Mouse (Mus musculus) neural tube, embryonic 14.5 days (tissue): ENCODE measurements around the gene Ints2. TPM values are rescaled to one million over a fixed set of nuclear protein-coding genes. Genes with fewer than 3 reads are reported as not detected.
"Not testable (repeated sequence)": the region's sequence is repeated elsewhere in the genome, so short reads cannot be mapped to it uniquely, and the experiment has no call there.

Experiments used
- ATAC-seq: fragments of 200-750 bp; cut with Nextera tagmentation; 2 replicates; pipeline ENCODE4 v1.8.0; 2017; ENCODE audit warnings: low read depth, mild to moderate bottlenecking, moderate TSS enrichment, moderate library complexity
- H3K27ac ChIP-seq: fragments of 300-500 bp; sonication (generic); 2 replicates; pipeline ENCODE4 v1.5.1; 2014; ENCODE audit warnings: low read depth, mild to moderate bottlenecking, control low read depth, low read length, moderate library complexity, mixed read lengths
- H3K27me3 ChIP-seq: fragments of 300-500 bp; sonication (generic); 2 replicates; pipeline ENCODE4 v1.6.1; 2014; ENCODE audit warnings: low read length; ENCODE audit not compliant: control insufficient read depth, insufficient read depth
- H3K36me3 ChIP-seq: fragments of 300-500 bp; sonication (generic); 2 replicates; pipeline ENCODE4 v1.6.1; 2014; ENCODE audit warnings: low read length, mixed read lengths; ENCODE audit not compliant: control insufficient read depth, insufficient read depth
- H3K4me1 ChIP-seq: fragments of 300-500 bp; sonication (generic); 2 replicates; pipeline ENCODE4 v1.6.1; 2014; ENCODE audit warnings: low read length; ENCODE audit not compliant: control insufficient read depth, insufficient read depth
- H3K4me2 ChIP-seq: fragments of 300-500 bp; sonication (generic); 2 replicates; pipeline ENCODE4 v1.6.1; 2014; ENCODE audit warnings: mild to moderate bottlenecking, low read depth, low read length, control low read depth
- H3K4me3 ChIP-seq: fragments of 300-500 bp; sonication (generic); 2 replicates; pipeline ENCODE4 v1.5.1; 2014; ENCODE audit warnings: low read depth, low read length, control low read depth, mixed read lengths
- H3K9ac ChIP-seq: fragments of 300-500 bp; sonication (generic); replicated peaks from 2 replicates; pipeline ENCODE4 v1.6.1; 2014; ENCODE audit warnings: low read depth, mild to moderate bottlenecking, control low read depth, low read length, mixed read lengths
- H3K9me3 ChIP-seq: fragments of 300-500 bp; sonication (generic); 2 replicates; pipeline ENCODE4 v1.6.1; 2016; ENCODE audit warnings: low read length; ENCODE audit not compliant: control insufficient read depth
- WGBS: fragments of 180-500 bp; shearing (Covaris S2); extraction: QIAGEN DNeasy Blood & Tissue Kit; methylation state at CpG from one replicate; pipeline ENCODE4 v1.1.7; 2014; 5-methylcytosine and 5-hydroxymethylcytosine counted together
- polyA plus RNA-seq: library from polyadenylated mRNA; unstranded; fragments of >200 nt; fragmentation: Nextera tagmentation; extraction: Ambion mirVana; gene quantifications from 2 replicates; pipeline ENCODE4 v1.2.1, GENCODE M21; 2014

The Ints2 gene
- polyA plus RNA-seq, 1 experiment from 2014 or later = 18.7 TPM

DNA sequence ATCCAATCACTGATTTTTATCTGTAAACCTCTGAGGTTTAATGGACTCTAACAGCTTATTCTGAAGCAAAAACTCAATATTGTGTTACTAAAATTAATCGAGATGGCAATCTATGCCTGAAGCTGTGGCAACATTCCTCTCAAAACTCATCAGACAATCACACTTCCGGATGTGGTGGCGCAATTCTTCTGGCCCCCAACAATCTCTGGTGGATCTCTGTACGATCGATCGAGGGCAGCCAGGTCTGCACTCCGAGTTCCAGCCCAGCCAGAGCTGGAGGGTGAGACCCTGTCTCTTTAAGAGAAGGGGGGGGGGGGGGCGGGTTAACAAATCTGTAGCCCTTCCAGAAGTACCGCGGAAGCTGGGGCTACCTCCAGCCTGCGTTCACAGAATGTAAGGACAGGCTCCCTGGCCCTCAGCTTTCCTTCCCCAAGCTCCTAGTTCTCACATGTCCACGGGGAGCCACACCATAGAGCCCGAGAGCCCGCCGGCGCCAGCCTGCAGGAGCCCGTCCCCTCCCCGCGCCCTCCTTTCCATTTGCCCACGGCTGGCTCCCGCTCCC, 56.8 kb downstream of the Ints2 start:
- peak overlapping the region; percentile 46; the same call in 1 of the 2 replicates for H3K9ac ChIP-seq
- no peaks in the 10 kb centered on the region for H3K27me3 ChIP-seq
- ATAC-seq = peak; percentile 64
- peak overlapping the region; percentile 81 for H3K4me3 ChIP-seq
- H3K4me2 ChIP-seq = peak overlapping the region; percentile 81
- H3K27ac ChIP-seq = no peak overlapping the region
- no peaks in the 10 kb centered on the region for H3K9me3 ChIP-seq
- WGBS = 1% methylated on average over 21 of the region's 21 CpGs
- H3K4me1 ChIP-seq = peaks cover 4% of the 10 kb centered on the region; the same call in 1 of the 2 replicates
- H3K36me3 ChIP-seq = no peaks in the 10 kb centered on the region

DNA sequence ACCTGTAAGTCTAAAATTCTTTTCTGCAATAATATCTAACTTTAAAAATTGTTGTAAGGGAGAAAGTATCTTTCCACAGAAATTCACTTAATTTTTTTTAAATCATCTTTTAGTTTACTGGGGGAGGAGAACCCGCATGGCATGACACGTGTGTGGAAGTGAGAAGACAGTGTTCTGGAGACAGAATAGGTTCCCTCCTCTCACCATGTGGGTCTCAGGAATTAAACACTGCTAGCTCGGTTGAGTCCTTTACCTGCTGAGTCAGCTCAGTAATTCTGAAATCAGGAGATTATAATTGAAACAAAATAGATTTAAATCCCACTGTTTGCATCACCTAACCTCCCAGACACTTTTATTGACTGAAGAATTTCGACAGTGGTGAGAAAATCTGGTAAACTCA, 57.6 kb downstream of the Ints2 start:
- H3K4me3 ChIP-seq = no peak overlapping the region
- no peaks in the 10 kb centered on the region for H3K27me3 ChIP-seq
- no peak overlapping the region for H3K4me2 ChIP-seq
- WGBS = 65% methylated on average over 4 of the region's 4 CpGs
- H3K4me1 ChIP-seq = peaks cover 4% of the 10 kb centered on the region; the same call in 1 of the 2 replicates
- no peak overlapping the region for H3K27ac ChIP-seq
- ATAC-seq = no peak
- H3K9ac ChIP-seq = no peak overlapping the region
- H3K36me3 ChIP-seq = no peaks in the 10 kb centered on the region
- no peaks in the 10 kb centered on the region for H3K9me3 ChIP-seq

GRCm38 (mm10) chr11:86185224-86185623, 72.2 kb downstream of the Ints2 start:
- H3K27me3 ChIP-seq, H3K4me2 ChIP-seq, H3K27ac ChIP-seq, H3K4me3 ChIP-seq, H3K36me3 ChIP-seq, H3K4me1 ChIP-seq, ATAC-seq, H3K9ac ChIP-seq, H3K9me3 ChIP-seq: not testable (repeated sequence)
- WGBS = 92% methylated on average over 7 of the region's 7 CpGs

DNA sequence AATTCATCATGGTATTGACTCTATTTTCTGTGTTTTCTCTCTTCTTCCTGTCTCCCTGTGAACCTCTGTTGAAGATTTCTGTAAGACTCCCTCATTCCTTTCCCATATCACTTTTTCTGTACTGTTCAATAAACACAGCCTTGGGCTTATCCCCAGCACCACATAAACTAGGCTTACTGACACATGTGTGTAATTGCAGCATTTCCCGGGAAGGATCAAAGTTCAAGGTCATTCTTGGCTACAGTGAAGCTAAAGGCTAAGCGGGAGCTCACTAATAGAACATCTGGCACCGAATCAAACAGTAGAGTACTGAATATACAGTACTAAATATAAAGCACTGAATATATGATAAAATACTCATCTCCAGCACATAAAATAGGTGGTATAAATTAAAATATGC, 81.5 kb downstream of the Ints2 start:
- Histone ChIP-seq H3K4me2 (no peak overlapping the region), H3K36me3 (no peaks in the 10 kb centered on the region), H3K9ac (no peak overlapping the region), H3K9me3 (no peaks in the 10 kb centered on the region), H3K4me3 (no peak overlapping the region), H3K27ac (no peak overlapping the region), H3K27me3 (no peaks in the 10 kb centered on the region), H3K4me1 (no peaks in the 10 kb centered on the region)
- no peak for ATAC-seq
- WGBS = 73% methylated on average over 3 of the region's 3 CpGs

- Histone ChIP-seq H3K4me1 (no peaks in the 10 kb centered on the region), H3K36me3 (no peaks in the 10 kb centered on the region), H3K9ac (no peak overlapping the region), H3K4me2 (no peak overlapping the region), H3K27ac (no peak overlapping the region), H3K4me3 (no peak overlapping the region), H3K9me3 (no peaks in the 10 kb centered on the region), H3K27me3 (no peaks in the 10 kb centered on the region)
- ATAC-seq = no peak
- 58% methylated on average over 2 of the region's 2 CpGs for WGBS
These were observed 83.2 kb downstream of the Ints2 start for GRCm38 (mm10) chr11:86174173-86174572.

DNA sequence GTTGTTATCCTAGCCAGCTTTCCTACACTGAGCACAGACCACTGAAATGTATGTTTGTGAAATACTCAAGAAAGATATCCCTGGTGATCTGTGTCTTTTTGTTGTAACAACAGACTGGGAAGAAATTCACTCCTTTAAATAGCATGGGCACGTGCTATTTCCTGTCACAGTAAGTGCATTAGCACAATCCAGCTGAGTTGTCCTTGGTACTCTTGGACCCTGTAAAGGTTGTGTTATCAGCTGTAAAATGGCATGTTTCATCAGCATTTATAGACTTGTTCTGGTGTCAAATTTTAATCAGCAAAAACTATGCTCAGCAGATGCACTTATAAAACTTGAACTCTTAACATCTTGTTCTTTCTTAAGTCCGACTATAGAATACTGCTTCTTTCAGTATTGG, 86.6 kb downstream of the Ints2 start:
- no peaks in the 10 kb centered on the region for H3K4me1 ChIP-seq
- no peak for ATAC-seq
- no peaks in the 10 kb centered on the region for H3K9me3 ChIP-seq
- no peaks in the 10 kb centered on the region for H3K27me3 ChIP-seq
- no peak overlapping the region for H3K4me3 ChIP-seq
- H3K27ac ChIP-seq = no peak overlapping the region
- H3K4me2 ChIP-seq = no peak overlapping the region
- WGBS = 90% methylated on average over 2 of the region's 2 CpGs
- H3K9ac ChIP-seq = no peak overlapping the region
- no peaks in the 10 kb centered on the region for H3K36me3 ChIP-seq

Other genes starting within 250 kb of the Ints2 start
- 0.78 and 1.1 TPM in 2 replicates for gene Brip1, start 56.4 kb downstream of the Ints2 start, polyA plus RNA-seq
- 13.9 and 15.2 TPM in 2 replicates for gene Med13, start 100.0 kb upstream of the Ints2 start, polyA plus RNA-seq
- gene Rnft1, start 227.1 kb upstream of the Ints2 start, polyA plus RNA-seq = 13.4 and 16.4 TPM in 2 replicates